Mouse (Mus musculus) cortical plate, adult 2 months (tissue): ENCODE results near the gene Bcl2l10. TPM values are rescaled to one million over a fixed set of nuclear protein-coding genes. Genes with fewer than 3 reads are reported as not detected.

ENCODE experiments used
- H3K27ac ChIP-seq: fragments of 200-500 bp; 2 replicates; pipeline ENCODE4 v1.5.1; 2012; ENCODE audit warnings: low read length, control low read depth, inconsistent platforms; ENCODE audit not compliant: insufficient read depth
- H3K4me1 ChIP-seq: fragments of 200-500 bp; 2 replicates; pipeline ENCODE4 v1.6.1; 2011; ENCODE audit warnings: low read length; ENCODE audit not compliant: control insufficient read depth, insufficient read depth
- H3K4me3 ChIP-seq: fragments of 200-500 bp; 2 replicates; pipeline ENCODE4 v1.5.1; 2011; ENCODE audit warnings: mild to moderate bottlenecking, low read length, control low read depth; ENCODE audit not compliant: insufficient read depth
- CTCF ChIP-seq: fragments of 200-500 bp; IDR thresholded peaks from 2 replicates; pipeline ENCODE4 v1.5.1; 2011; ENCODE audit warnings: mild to moderate bottlenecking, control low read depth, low read length; ENCODE audit not compliant: insufficient read depth; ENCODE audit errors: extremely low read depth
- POLR2A ChIP-seq: fragments of 200-500 bp; IDR thresholded peaks from 2 replicates; pipeline ENCODE4 v1.6.1; 2011; ENCODE audit warnings: mild to moderate bottlenecking, low read length, control low read depth; ENCODE audit not compliant: insufficient read depth; ENCODE audit errors: extremely low read depth
- polyA plus RNA-seq: library from polyadenylated mRNA; depleted of rRNA; stranded (reverse); fragments of >200 nt; gene quantifications from 2 replicates; pipeline ENCODE4 v1.2.3, GENCODE M21; 2012

Gene Bcl2l10
- polyA plus RNA-seq, 1 experiment = 0.13 TPM

- Histone ChIP-seq H3K4me1 (peaks cover 6% of the 10 kb centered on the region), H3K27ac (0 out of 2 replicates have a peak overlapping the region, but pooled peaks have one; percentile 72)
- TF ChIP-seq CTCF (no peak), POLR2A (no peak)
Measured at GRCm38 (mm10) chr9:75330821-75331220, 16.7 kb upstream of the Bcl2l10 start.

GRCm38 (mm10) chr9:75334440-75334839 is 13.1 kb upstream of the Bcl2l10 start:
- Histone ChIP-seq H3K4me3 (no peak overlapping the region), H3K27ac (no peak overlapping the region), H3K4me1 (peaks cover 12% of the 10 kb centered on the region)
- TF ChIP-seq POLR2A (no peak), CTCF (0 out of 2 replicates have a peak, but pooled peaks have one; percentile 3)

More at GRCm38 (mm10) chr9:75330821-75331220, 16.7 kb upstream of the Bcl2l10 start:
- no peak overlapping the region for H3K4me3 ChIP-seq

GRCm38 (mm10) chr9:75338016-75338415 is 9.5 kb upstream of the Bcl2l10 start:
- H3K4me1 ChIP-seq = peaks cover 8% of the 10 kb centered on the region
- no peak for TF ChIP-seq CTCF
- TF ChIP-seq POLR2A = no peak
- H3K27ac ChIP-seq = peak overlapping the region; percentile 69; the same call in 1 of the 2 replicates
- H3K4me3 ChIP-seq = no peak overlapping the region

GRCm38 (mm10) chr9:75342433-75342832 is 5.1 kb upstream of the Bcl2l10 start:
- no peak overlapping the region for H3K27ac ChIP-seq
- TF ChIP-seq POLR2A (no peak), CTCF (no peak)
- H3K4me3 ChIP-seq = no peak overlapping the region
- H3K4me1 ChIP-seq = peaks cover 6% of the 10 kb centered on the region

GRCm38 (mm10) chr9:75348066-75348465 is 508 bp downstream of the Bcl2l10 start:
- no peak overlapping the region for H3K27ac ChIP-seq
- no peak overlapping the region for H3K4me3 ChIP-seq
- H3K4me1 ChIP-seq = no peaks in the 10 kb centered on the region
- TF ChIP-seq CTCF = no peak
- TF ChIP-seq POLR2A = no peak

GRCm38 (mm10) chr9:75348641-75349040 is 1.1 kb downstream of the Bcl2l10 start:
- no peak overlapping the region for H3K4me3 ChIP-seq
- H3K4me1 ChIP-seq = no peaks in the 10 kb centered on the region
- TF ChIP-seq POLR2A = no peak
- no peak for TF ChIP-seq CTCF
- H3K27ac ChIP-seq = no peak overlapping the region

- no peak overlapping the region for H3K27ac ChIP-seq
- TF ChIP-seq POLR2A (no peak), CTCF (no peak)
- H3K4me3 ChIP-seq = no peak overlapping the region
- H3K4me1 ChIP-seq = no peaks in the 10 kb centered on the region
Measured at GRCm38 (mm10) chr9:75353094-75353493, 5.5 kb downstream of the Bcl2l10 start.

GRCm38 (mm10) chr9:75355783-75356182 is 8.2 kb downstream of the Bcl2l10 start:
- TF ChIP-seq CTCF (no peak), POLR2A (no peak)
- H3K4me3 ChIP-seq = no peak overlapping the region
- no peak overlapping the region for H3K27ac ChIP-seq
- H3K4me1 ChIP-seq = no peaks in the 10 kb centered on the region

- no peak for TF ChIP-seq POLR2A
- TF ChIP-seq CTCF = no peak
- Histone ChIP-seq H3K4me3 (no peak overlapping the region), H3K27ac (no peak overlapping the region), H3K4me1 (no peaks in the 10 kb centered on the region)
Measured at GRCm38 (mm10) chr9:75357087-75357654, 9.6 kb downstream of the Bcl2l10 start.

- 0 out of 2 replicates have a peak, but pooled peaks cover 2% of the 10 kb centered on the region for H3K4me1 ChIP-seq
- H3K4me3 ChIP-seq = no peak overlapping the region
- TF ChIP-seq CTCF (peak; percentile 75), POLR2A (no peak)
- H3K27ac ChIP-seq = no peak overlapping the region
Measured at GRCm38 (mm10) chr9:75361699-75362098, 14.1 kb downstream of the Bcl2l10 start.

- 0 out of 2 replicates have a peak, but pooled peaks cover 2% of the 10 kb centered on the region for H3K4me1 ChIP-seq
Measured at GRCm38 (mm10) chr9:75362201-75362600, 14.6 kb downstream of the Bcl2l10 start.

More at GRCm38 (mm10) chr9:75362201-75362600, 14.6 kb downstream of the Bcl2l10 start:
- H3K4me3 ChIP-seq = no peak overlapping the region
- no peak for TF ChIP-seq CTCF
- TF ChIP-seq POLR2A = no peak
- no peak overlapping the region for H3K27ac ChIP-seq
